Mouse (Mus musculus) G1E (cell line): ENCODE measurements at regions not wholly inside any gene's neighbourhood (a gene's known extent, or its start where the extent isn't known, plus 50 kb on each side); places are given as distances from the start of the nearest gene placed in this dataset.
A peak's percentile ranks its signal among the peaks of the same experiment; 100 is the strongest.

ENCODE experiments used
- ATAC-seq: 2 replicates; pipeline ENCODE4 v1.8.0; 2016; ENCODE audit warnings: mild to moderate bottlenecking; ENCODE audit not compliant: insufficient number of reproducible peaks, poor library complexity, low FRiP score, severe bottlenecking; ENCODE audit errors: extremely low read depth
- DNase-seq: peaks from one replicate; pipeline ENCODE4 v3.0.0; 2012; ENCODE audit warnings: low spot score
- H3K27me3 ChIP-seq: 2 replicates; pipeline ENCODE4 v1.6.1; 2012; ENCODE audit warnings: mild to moderate bottlenecking, low read length, inconsistent platforms; ENCODE audit not compliant: insufficient read depth
- H3K36me3 ChIP-seq: replicated peaks from 2 replicates; pipeline ENCODE3; 2012; ENCODE audit warnings: mild to moderate bottlenecking, inconsistent platforms
- H3K4me1 ChIP-seq: 2 replicates; pipeline ENCODE4 v1.6.1; 2012; ENCODE audit warnings: low read depth, low read length, inconsistent platforms, mixed read lengths; ENCODE audit not compliant: insufficient read depth
- H3K4me3 ChIP-seq: 2 replicates; pipeline ENCODE4 v1.5.1; 2012; ENCODE audit warnings: low read depth, mild to moderate bottlenecking, inconsistent platforms, low read length, moderate library complexity, mixed read lengths
- H3K9me3 ChIP-seq: replicated peaks from 2 replicates; pipeline ENCODE4 v1.6.1; 2012; ENCODE audit warnings: inconsistent platforms
- CTCF ChIP-seq: IDR thresholded peaks from 2 replicates; pipeline ENCODE4 v1.5.1; 2012; ENCODE audit warnings: low read depth, low read length, inconsistent platforms, mixed read lengths
- GATA1 ChIP-seq: IDR thresholded peaks from 2 replicates; pipeline ENCODE4 v1.6.1; 2012; ENCODE audit warnings: borderline replicate concordance, low read length, inconsistent platforms, mixed read lengths
- GATA2 ChIP-seq: IDR thresholded peaks from 2 replicates; pipeline ENCODE4 v1.6.1; 2012; ENCODE audit warnings: low read depth, low read length, inconsistent platforms, borderline replicate concordance
- POLR2AphosphoS5 ChIP-seq: IDR thresholded peaks from 2 replicates; pipeline ENCODE4 v1.6.1; 2012; ENCODE audit warnings: low read depth, low read length, inconsistent platforms; ENCODE audit not compliant: insufficient replicate concordance
- TAL1 ChIP-seq: conservative IDR thresholded peaks from 2 replicates; pipeline ENCODE4 v1.6.1; 2012; ENCODE audit warnings: low read depth, low read length, inconsistent platforms, mixed read lengths

DNA sequence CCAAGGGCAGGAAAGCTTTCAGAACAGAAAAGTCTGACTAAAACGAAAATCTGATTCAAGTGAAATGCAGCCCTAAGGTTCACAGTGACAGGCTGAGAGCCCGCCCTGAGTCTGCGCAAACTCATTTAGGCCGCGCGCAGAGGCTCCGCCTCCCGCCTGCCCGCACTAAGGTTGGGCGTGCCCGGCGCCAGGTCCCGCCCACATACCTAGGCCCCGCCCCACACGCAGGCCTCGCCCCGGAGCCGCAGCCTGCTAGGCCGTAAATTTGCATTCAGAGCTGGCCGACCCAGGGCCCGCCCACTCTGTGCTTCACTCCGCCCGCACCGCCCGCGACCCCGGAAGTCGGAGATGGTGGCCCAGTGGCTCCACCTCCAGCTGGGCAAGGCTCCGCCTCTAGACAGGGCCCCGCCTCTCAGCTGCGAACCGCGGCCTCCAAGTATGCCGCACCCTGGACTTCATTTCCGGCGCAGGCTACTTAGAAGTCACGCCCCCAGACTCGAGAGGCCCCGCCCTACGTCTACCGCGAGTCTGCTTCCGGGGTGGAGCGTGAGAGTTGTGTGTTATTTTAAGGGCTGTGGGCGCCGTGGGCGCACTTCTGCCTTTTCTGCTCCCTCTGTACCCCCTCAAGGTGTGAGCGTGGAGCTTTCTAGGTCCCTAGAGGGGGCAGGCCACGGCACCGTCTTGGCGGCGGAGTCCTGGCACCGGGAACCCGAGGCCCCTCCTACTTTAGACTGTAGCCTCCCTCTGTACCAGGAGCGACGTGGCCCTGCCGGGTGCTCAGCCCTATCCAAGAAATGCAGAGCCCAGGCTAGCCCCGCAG, 52.3 kb upstream of the Wnt7b start:
- Histone ChIP-seq H3K36me3 (no peaks in the 10 kb centered on the region), H3K4me3 (peak overlapping the region; percentile 77), H3K27me3 (peaks cover 6% of the 10 kb centered on the region), H3K9me3 (no peaks in the 10 kb centered on the region), H3K4me1 (peaks cover 20% of the 10 kb centered on the region)
- DNase-seq (peak; percentile 97), ATAC-seq (peak; percentile 92)
- TF ChIP-seq TAL1 (no peak), GATA2 (no peak)

DNA sequence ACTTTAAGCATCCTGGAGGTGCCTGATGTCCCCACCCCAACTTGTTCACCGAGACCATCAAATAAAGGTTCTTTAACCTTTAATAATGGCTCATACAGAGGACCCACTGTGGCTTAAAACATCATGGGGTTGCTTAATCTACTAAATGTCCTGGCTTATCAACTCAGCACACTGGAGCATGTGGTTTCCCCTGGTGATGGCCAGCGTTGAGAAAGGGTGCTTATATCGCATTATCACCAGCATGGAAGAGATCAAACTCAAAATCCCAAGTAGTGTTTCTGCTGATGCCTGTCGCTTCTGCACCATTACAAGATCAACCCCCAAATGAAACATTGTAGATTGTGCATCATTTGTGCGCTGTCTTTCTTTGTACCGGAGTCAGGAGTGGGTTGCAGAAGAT, 53.2 kb upstream of the Wnt7b start:
- Histone ChIP-seq H3K36me3 (no peaks in the 10 kb centered on the region), H3K9me3 (no peaks in the 10 kb centered on the region), H3K4me3 (peak overlapping the region; percentile 77), H3K4me1 (peaks cover 20% of the 10 kb centered on the region), H3K27me3 (peaks cover 1% of the 10 kb centered on the region)
- peak; percentile 30 for DNase-seq
- peak; percentile 50 for TF ChIP-seq TAL1
- no peak for TF ChIP-seq POLR2AphosphoS5
- no peak for TF ChIP-seq CTCF
- peak; percentile 35 for ATAC-seq

DNA sequence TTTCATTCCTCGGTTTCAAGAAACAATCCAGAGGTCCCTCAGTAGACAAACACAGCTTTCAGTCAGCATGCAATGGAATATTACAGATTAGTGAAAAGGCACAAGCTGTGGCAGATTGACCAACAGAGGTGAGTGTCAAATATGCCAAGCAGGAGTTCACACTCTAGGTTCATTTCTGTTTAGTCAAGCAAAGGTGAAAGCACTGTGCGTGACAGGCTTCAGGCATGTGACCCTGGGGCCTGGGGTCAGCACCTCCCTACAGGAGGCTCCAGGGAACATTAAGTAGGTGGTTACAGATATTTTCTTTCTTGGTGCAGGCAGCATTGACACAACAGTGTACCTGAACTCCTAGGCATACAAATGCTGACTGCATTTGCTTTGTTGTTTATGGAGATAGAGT, 57.3 kb upstream of the Wnt7b start:
- Histone ChIP-seq H3K9me3 (no peaks in the 10 kb centered on the region), H3K36me3 (no peaks in the 10 kb centered on the region), H3K4me3 (no peak overlapping the region), H3K4me1 (peaks cover 17% of the 10 kb centered on the region), H3K27me3 (peaks cover 9% of the 10 kb centered on the region)
- no peak for TF ChIP-seq GATA2
- DNase-seq (no peak), ATAC-seq (no peak)

DNA sequence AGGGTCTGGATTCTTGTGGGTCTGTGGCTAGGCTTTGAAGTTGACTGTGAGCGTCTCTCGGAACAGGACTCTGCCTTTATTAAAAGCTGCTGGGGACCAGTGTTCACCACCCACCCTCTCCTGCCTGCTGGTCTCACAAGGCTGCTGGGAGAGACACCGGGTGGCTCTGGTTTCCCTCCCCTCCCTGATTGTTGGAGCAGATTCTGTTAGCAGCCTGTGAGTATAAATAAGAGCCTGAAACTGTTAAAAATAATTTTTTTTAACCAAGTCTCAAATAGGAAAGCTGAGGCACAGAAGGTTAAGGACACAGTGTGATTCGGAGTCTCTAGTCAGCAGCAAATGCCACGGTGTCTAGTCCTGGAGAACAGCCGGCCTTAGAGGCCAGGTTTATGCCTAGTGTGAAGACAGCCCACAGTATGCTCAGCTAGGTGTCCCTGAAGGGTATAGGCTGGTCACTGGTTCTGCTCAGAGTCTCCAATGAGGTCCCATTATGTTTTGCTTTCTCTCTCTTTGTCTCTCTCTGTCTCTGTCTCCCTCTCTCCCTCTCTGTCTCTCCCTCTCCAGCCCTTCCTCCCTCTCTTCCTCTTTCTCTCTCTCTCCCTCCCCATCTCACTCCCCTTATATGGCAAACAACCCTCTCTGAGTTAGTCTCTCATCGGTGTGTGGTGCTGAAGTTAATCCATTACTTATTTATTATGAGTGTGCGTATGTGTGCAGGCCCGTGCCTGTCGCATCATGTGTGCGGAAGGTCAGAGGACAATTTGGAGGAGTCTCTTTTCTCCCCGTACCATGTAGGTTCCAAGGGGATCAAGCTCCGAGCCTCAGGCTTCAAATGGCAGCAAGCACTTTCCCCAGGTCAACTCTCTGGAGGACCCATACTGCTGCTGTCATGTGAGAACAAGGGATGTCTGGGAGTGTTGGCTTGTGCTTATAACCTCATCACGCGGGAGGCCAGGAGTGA, 59.1 kb upstream of the Wnt7b start:
- no peak for TF ChIP-seq POLR2AphosphoS5
- TF ChIP-seq TAL1 = no peak
- peaks cover 2% of the 10 kb centered on the region for H3K4me1 ChIP-seq

DNA sequence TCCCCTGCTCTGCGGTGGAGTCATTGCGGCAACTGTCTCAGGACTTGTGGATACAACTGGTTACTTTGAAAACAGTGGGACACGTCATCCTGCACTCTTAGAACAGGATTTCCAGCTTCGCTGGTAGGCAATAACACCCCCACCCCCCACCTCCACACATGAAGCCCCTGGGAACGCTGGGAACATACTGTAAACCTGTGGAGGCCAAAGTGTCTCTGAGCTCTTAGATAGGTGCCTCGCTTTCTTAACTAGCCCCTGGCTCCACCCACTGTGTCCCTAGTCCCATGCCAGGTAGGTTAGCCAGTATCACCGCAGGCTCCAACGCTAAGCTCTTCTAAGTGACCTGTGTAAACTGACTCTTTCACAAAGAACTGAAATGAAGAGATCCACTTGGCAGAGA, 63.1 kb upstream of the Wnt7b start:
- ATAC-seq (no peak), DNase-seq (no peak)
- Histone ChIP-seq H3K4me1 (no peaks in the 10 kb centered on the region; the same call in none of the 2 replicates), H3K27me3 (peaks cover 40% of the 10 kb centered on the region), H3K36me3 (no peaks in the 10 kb centered on the region), H3K4me3 (no peak overlapping the region), H3K9me3 (no peaks in the 10 kb centered on the region)
- no peak for TF ChIP-seq POLR2AphosphoS5
- TF ChIP-seq TAL1 = no peak
- TF ChIP-seq GATA1 = no peak
- TF ChIP-seq GATA2 = no peak
- no peak for TF ChIP-seq CTCF

More for the DNA sequence above, 59.1 kb upstream of the Wnt7b start:
- Histone ChIP-seq H3K27me3 (peaks cover 23% of the 10 kb centered on the region), H3K9me3 (no peaks in the 10 kb centered on the region), H3K36me3 (no peaks in the 10 kb centered on the region), H3K4me3 (no peak overlapping the region)
- ATAC-seq (no peak), DNase-seq (no peak)

DNA sequence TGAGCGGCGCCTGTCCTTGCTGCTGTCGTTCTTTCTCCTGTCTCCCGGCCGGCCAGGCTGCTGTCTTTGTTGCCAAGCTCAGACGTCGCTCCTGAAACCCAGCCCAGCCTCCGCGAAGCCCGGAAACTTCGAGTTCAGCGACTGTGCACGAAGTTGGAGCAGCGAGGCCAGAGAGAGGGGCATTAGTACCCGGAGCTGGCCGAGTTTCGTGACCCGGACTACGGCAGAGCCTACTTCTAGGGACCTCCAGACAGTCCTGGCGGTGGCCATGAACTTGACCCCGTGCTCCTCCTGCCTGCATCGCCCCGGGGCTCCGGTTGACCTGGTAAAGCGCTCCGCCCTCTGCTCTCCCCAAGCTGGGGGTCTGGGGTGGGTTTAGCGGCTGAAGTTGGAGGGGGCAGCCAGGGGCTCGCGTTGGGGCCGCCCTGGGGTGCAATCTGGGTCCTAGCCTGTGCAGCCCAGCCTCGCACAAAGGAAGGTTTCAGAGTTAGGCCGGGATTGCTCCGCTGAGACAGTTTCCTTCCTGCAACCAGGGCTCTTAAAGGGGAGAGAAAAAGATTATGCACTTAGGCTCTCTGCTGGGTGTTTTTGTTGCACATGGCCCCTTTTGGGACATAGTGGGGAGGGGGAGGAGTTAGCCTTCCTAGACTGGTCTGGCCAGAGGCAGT, 63.8 kb upstream of the Wnt7b start:
- Histone ChIP-seq H3K4me1 (no peaks in the 10 kb centered on the region; the same call in 1 of the 2 replicates), H3K4me3 (no peak overlapping the region), H3K9me3 (no peaks in the 10 kb centered on the region), H3K27me3 (peaks cover 39% of the 10 kb centered on the region), H3K36me3 (no peaks in the 10 kb centered on the region)
- TF ChIP-seq TAL1 = no peak
- no peak for TF ChIP-seq CTCF
- no peak for TF ChIP-seq GATA2
- no peak for TF ChIP-seq POLR2AphosphoS5
- TF ChIP-seq GATA1 = no peak
- no peak for ATAC-seq
- DNase-seq = no peak
